Mouse (Mus musculus) hindbrain, embryonic 15.5 days (tissue): ENCODE results near the gene Cyp2f2. TPM values are rescaled to one million over a fixed set of nuclear protein-coding genes. Genes with fewer than 3 reads are reported as not detected.

Experiments used
- ATAC-seq: fragments of 200-750 bp; cut with Nextera tagmentation; 2 replicates; pipeline ENCODE4 v1.8.0; 2017; ENCODE audit warnings: low read depth, moderate number of reproducible peaks, moderate TSS enrichment; ENCODE audit not compliant: low FRiP score
- H3K27ac ChIP-seq: fragments of 300-500 bp; sonication (generic); replicated peaks from 2 replicates; pipeline ENCODE4 v1.5.1; 2015; ENCODE audit warnings: mild to moderate bottlenecking, inconsistent platforms
- H3K27me3 ChIP-seq: fragments of 300-500 bp; sonication (generic); 2 replicates; pipeline ENCODE4 v1.6.1; 2015; ENCODE audit warnings: control low read depth, inconsistent platforms
- H3K36me3 ChIP-seq: fragments of 300-500 bp; sonication (generic); 2 replicates; pipeline ENCODE4 v1.6.1; 2015; ENCODE audit warnings: control low read depth, inconsistent platforms
- H3K4me1 ChIP-seq: fragments of 300-500 bp; sonication (generic); replicated peaks from 2 replicates; pipeline ENCODE4 v1.6.1; 2015; ENCODE audit warnings: control low read depth, inconsistent platforms
- H3K4me2 ChIP-seq: fragments of 300-500 bp; sonication (generic); 2 replicates; pipeline ENCODE4 v1.6.1; 2015; ENCODE audit warnings: moderate library complexity, mild to moderate bottlenecking, inconsistent platforms
- H3K4me3 ChIP-seq: fragments of 300-500 bp; sonication (generic); 2 replicates; pipeline ENCODE4 v1.5.1; 2015; ENCODE audit warnings: mild to moderate bottlenecking, inconsistent platforms
- H3K9ac ChIP-seq: fragments of 300-500 bp; sonication (generic); 2 replicates; pipeline ENCODE4 v1.6.1; 2015; ENCODE audit warnings: inconsistent platforms
- H3K9me3 ChIP-seq: fragments of 300-500 bp; sonication (generic); 2 replicates; pipeline ENCODE4 v1.6.1; 2016; ENCODE audit warnings: control low read depth, inconsistent platforms
- WGBS: fragments of 180-500 bp; shearing (Covaris S2); methylation state at CpG from one replicate; pipeline ENCODE4 v1.1.7; 2015; 5-methylcytosine and 5-hydroxymethylcytosine counted together
- polyA plus RNA-seq: library from polyadenylated mRNA; unstranded; fragments of >200 nt; fragmentation: Nextera tagmentation; extraction: Ambion mirVana; gene quantifications from 2 replicates; pipeline ENCODE4 v1.2.1, GENCODE M21; 2015

Cyp2f2 gene
- polyA plus RNA-seq, 1 experiment from 2014 or later, result not detected

DNA sequence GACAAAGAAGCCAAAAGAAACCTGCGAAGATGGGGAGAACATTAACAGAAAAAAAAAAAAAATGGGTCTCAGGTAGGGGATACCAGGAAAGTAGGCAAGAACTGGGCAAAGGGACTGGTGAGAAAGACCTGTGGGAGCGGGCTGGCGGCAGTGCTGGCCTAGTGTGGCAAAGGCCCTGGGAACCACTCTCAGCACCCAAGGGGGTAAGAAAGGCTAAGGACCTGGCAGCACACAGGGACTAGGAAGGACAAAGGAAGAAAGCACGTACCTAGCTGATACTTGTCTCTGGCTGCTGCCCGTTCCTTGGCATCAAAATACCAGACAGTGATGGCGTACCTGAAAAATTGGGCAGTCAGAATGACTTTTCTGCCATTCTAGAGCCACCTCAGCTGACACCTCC is 39.5 kb downstream of the Cyp2f2 start:
- no peak for ATAC-seq
- Histone ChIP-seq H3K4me2 (no peak overlapping the region), H3K4me1 (peaks cover 46% of the 10 kb centered on the region), H3K4me3 (no peak overlapping the region), H3K36me3 (peaks cover 32% of the 10 kb centered on the region), H3K9me3 (no peaks in the 10 kb centered on the region), H3K27me3 (no peaks in the 10 kb centered on the region), H3K27ac (no peak overlapping the region), H3K9ac (no peak overlapping the region)
- 96% methylated on average over 6 of the region's 6 CpGs for whole genome bisulfite sequencing

DNA sequence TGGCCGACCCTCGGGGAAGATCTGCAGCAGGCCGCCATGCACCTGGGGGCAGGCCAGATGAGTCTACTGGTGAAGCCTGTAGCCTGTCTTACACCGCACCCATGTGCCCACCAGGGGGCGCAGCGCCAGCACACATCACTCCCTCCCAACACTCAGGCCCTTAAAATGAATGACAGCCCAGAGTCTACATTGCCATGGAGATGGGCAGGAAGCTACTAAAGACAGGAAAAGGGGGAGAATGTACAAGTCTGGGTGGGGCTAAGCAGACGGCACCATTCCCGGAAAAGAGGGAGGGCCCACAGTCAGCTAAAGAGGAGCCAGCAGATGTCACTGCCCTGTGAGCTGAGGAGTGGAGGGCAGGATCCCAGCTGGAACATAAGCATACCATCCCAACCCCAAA is 40.2 kb downstream of the Cyp2f2 start:
- Histone ChIP-seq H3K36me3 (peaks cover 35% of the 10 kb centered on the region), H3K27me3 (no peaks in the 10 kb centered on the region), H3K4me1 (peaks cover 52% of the 10 kb centered on the region), H3K9me3 (no peaks in the 10 kb centered on the region), H3K27ac (peak overlapping the region; percentile 19; the same call in 1 of the 2 replicates), H3K4me2 (0 out of 2 replicates have a peak overlapping the region, but pooled peaks have one; percentile 6), H3K9ac (no peak overlapping the region), H3K4me3 (no peak overlapping the region)
- WGBS, result 18% methylated on average over 8 of the region's 8 CpGs
- ATAC-seq, result peak; percentile 86

- ATAC-seq, result no peak
- H3K36me3 ChIP-seq, result peaks cover 35% of the 10 kb centered on the region
- H3K27me3 ChIP-seq, result no peaks in the 10 kb centered on the region
- no peak overlapping the region for H3K4me3 ChIP-seq
- H3K4me2 ChIP-seq, result no peak overlapping the region
- H3K9me3 ChIP-seq, result no peaks in the 10 kb centered on the region
- no peak overlapping the region for H3K27ac ChIP-seq
- 85% methylated on average over 3 of the region's 3 CpGs for WGBS
- peaks cover 61% of the 10 kb centered on the region for H3K4me1 ChIP-seq
- no peak overlapping the region for H3K9ac ChIP-seq
These were observed 41.2 kb downstream of the Cyp2f2 start for GRCm38 (mm10) chr7:27160921-27161320.

- H3K4me3 ChIP-seq, result no peak overlapping the region
- no peak overlapping the region for H3K9ac ChIP-seq
- H3K36me3 ChIP-seq, result peaks cover 35% of the 10 kb centered on the region
- 84% methylated on average over 4 of the region's 4 CpGs for WGBS
- peaks cover 61% of the 10 kb centered on the region for H3K4me1 ChIP-seq
- H3K27me3 ChIP-seq, result no peaks in the 10 kb centered on the region
- ATAC-seq, result no peak
- H3K27ac ChIP-seq, result no peak overlapping the region
- H3K9me3 ChIP-seq, result no peaks in the 10 kb centered on the region
- H3K4me2 ChIP-seq, result no peak overlapping the region
These were observed 42.0 kb downstream of the Cyp2f2 start for GRCm38 (mm10) chr7:27161744-27162143.

- Histone ChIP-seq H3K9me3 (no peaks in the 10 kb centered on the region), H3K4me2 (peak overlapping the region; percentile 76), H3K36me3 (peaks cover 27% of the 10 kb centered on the region), H3K4me3 (peak overlapping the region; percentile 78; the same call in 1 of the 2 replicates), H3K4me1 (peaks cover 68% of the 10 kb centered on the region), H3K27me3 (no peaks in the 10 kb centered on the region), H3K9ac (peak overlapping the region; percentile 39), H3K27ac (no peak overlapping the region)
- ATAC-seq, result no peak
- WGBS, result 88% methylated on average over 5 of the region's 5 CpGs
These were observed 43.2 kb downstream of the Cyp2f2 start for GRCm38 (mm10) chr7:27162780-27163449.

- Histone ChIP-seq H3K27ac (no peak overlapping the region), H3K4me3 (peak overlapping the region; percentile 78), H3K9ac (peak overlapping the region; percentile 39), H3K4me1 (peaks cover 68% of the 10 kb centered on the region), H3K9me3 (no peaks in the 10 kb centered on the region), H3K27me3 (no peaks in the 10 kb centered on the region), H3K4me2 (peak overlapping the region; percentile 76), H3K36me3 (peaks cover 22% of the 10 kb centered on the region)
- no peak for ATAC-seq
- WGBS, result 87% methylated on average over 5 of the region's 5 CpGs
These were observed 43.7 kb downstream of the Cyp2f2 start for GRCm38 (mm10) chr7:27163450-27163805.

DNA sequence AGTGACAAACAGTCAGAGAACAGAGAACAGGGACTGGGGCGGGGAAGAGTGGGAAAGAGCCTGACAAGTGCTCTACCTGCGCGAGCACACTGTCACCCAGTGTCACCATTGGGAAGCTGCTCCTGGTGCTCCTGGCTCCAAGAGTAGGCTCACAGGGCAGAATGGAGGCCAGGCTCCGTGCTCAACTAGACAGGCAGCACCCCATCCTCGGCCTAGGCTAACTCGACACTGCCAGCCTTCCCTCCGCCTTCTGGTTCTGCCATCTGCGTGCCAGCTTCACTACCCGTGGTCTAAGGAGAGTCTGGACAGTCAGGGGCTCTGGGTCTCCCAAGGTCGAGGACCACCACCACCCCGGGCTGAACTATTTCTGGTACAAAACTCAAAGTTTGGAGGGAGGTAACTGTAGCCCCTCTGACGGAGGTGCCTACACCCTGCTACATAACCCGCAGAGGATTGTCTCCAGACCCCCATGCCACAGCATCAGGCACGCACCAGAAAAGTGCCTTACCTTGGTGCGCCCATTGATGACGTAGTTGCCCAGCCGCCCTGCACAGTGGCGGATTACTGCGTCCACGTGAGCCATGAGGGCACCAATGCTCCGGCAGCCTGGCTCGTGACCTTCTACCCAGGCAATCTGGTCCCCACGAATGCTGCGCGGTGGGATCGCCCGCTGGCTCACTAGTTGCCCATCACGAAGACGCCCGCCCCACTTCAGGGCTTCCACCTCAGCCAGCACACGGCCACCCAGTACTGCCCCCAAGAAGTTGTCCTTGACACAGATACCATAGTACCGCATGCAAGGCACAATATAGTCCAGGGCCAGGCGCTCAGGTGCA is 44.6 kb downstream of the Cyp2f2 start:
- Histone ChIP-seq H3K9ac (peak overlapping the region; percentile 32; the same call in 1 of the 2 replicates), H3K4me3 (peak overlapping the region; percentile 78), H3K27ac (no peak overlapping the region), H3K4me1 (peaks cover 68% of the 10 kb centered on the region), H3K27me3 (no peaks in the 10 kb centered on the region), H3K36me3 (peaks cover 13% of the 10 kb centered on the region), H3K4me2 (peak overlapping the region; percentile 76), H3K9me3 (no peaks in the 10 kb centered on the region)
- no peak for ATAC-seq
- 78% methylated on average over 33 of the region's 33 CpGs for WGBS

DNA sequence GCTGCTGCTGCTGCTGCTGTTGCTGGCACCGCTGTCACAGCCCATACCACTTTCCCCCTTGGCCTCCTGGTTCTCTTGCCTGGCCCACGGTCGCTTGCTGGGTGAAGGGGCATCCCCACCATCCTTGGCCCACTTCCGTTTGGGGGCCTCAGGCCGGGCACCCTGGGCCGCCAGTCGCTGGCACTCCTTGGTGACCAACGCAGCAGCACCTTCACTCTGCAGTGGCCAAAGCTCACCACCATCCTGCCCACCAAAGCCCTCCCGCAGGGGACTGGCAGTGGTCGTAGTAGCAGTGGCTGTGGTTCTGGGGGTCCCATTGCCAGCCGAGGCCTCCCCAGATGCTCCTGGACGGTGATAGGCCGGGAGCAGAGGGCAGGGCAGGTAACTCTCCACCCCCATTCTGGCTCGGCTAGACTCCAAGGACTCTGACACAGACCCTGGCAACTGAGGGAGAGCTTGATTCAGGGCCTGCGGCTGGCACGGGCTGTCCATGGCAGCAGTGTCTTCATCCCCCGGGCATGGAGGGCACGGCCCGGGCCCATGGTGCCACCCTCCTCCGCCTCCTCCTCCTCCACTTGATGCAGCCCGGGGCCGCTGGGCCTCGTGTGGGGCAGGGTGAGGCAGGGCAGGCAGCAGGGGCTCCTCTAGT is 45.4 kb downstream of the Cyp2f2 start:
- 65% methylated on average over 23 of the region's 23 CpGs for WGBS
- H3K9ac ChIP-seq, result peak overlapping the region; percentile 81
- H3K27me3 ChIP-seq, result no peaks in the 10 kb centered on the region
- peak overlapping the region; percentile 76 for H3K4me2 ChIP-seq
- peak overlapping the region; percentile 98 for H3K27ac ChIP-seq
- peak overlapping the region; percentile 78 for H3K4me3 ChIP-seq
- peaks cover 63% of the 10 kb centered on the region for H3K4me1 ChIP-seq
- no peaks in the 10 kb centered on the region for H3K9me3 ChIP-seq
- H3K36me3 ChIP-seq, result peaks cover 9% of the 10 kb centered on the region; the same call in 1 of the 2 replicates
- peak; percentile 6; the same call in 1 of the 2 replicates for ATAC-seq

- H3K27me3 ChIP-seq, result no peaks in the 10 kb centered on the region
- H3K9me3 ChIP-seq, result no peaks in the 10 kb centered on the region
- H3K4me2 ChIP-seq, result peak overlapping the region; percentile 76
- no peak; the same call in 1 of the 2 replicates for ATAC-seq
- 1% methylated on average over 8 of the region's 8 CpGs for WGBS
- peak overlapping the region; percentile 98 for H3K27ac ChIP-seq
- peak overlapping the region; percentile 81 for H3K9ac ChIP-seq
- peak overlapping the region; percentile 78 for H3K4me3 ChIP-seq
- peaks cover 9% of the 10 kb centered on the region; the same call in 1 of the 2 replicates for H3K36me3 ChIP-seq
- peaks cover 58% of the 10 kb centered on the region for H3K4me1 ChIP-seq
These were observed 46.0 kb downstream of the Cyp2f2 start for GRCm38 (mm10) chr7:27165696-27166095.

GRCm38 (mm10) chr7:27166229-27166613 is 46.5 kb downstream of the Cyp2f2 start:
- H3K27ac ChIP-seq, result peak overlapping the region; percentile 98
- H3K36me3 ChIP-seq, result peaks cover 12% of the 10 kb centered on the region; the same call in 1 of the 2 replicates
- 1% methylated on average over 28 of the region's 43 CpGs for WGBS
- H3K4me1 ChIP-seq, result peaks cover 52% of the 10 kb centered on the region
- peak overlapping the region; percentile 78 for H3K4me3 ChIP-seq
- ATAC-seq, result peak; percentile 49
- peak overlapping the region; percentile 76 for H3K4me2 ChIP-seq
- no peaks in the 10 kb centered on the region for H3K27me3 ChIP-seq
- no peaks in the 10 kb centered on the region for H3K9me3 ChIP-seq
- H3K9ac ChIP-seq, result peak overlapping the region; percentile 81

- under 1% methylated on average over 60 of the region's 61 CpGs for WGBS
- Histone ChIP-seq H3K4me1 (peaks cover 46% of the 10 kb centered on the region), H3K27me3 (no peaks in the 10 kb centered on the region), H3K9ac (peak within 1 kb of the TSS; percentile 81), H3K4me3 (peak within 1 kb of the TSS; percentile 78), H3K27ac (peak within 1 kb of the TSS; percentile 98), H3K36me3 (peaks cover 13% of the 10 kb centered on the region), H3K9me3 (no peaks in the 10 kb centered on the region), H3K4me2 (peak within 1 kb of the TSS; percentile 76)
- peak; percentile 77 for ATAC-seq
These were observed 47.1 kb downstream of the Cyp2f2 start, which contains the start of gene Egln2 for GRCm38 (mm10) chr7:27166614-27167474. TSS of gene Egln2 (minus strand) at chr7:27166802.
